Mouse (Mus musculus): ENCODE measurements around the gene Pdzd2.

DNA sequence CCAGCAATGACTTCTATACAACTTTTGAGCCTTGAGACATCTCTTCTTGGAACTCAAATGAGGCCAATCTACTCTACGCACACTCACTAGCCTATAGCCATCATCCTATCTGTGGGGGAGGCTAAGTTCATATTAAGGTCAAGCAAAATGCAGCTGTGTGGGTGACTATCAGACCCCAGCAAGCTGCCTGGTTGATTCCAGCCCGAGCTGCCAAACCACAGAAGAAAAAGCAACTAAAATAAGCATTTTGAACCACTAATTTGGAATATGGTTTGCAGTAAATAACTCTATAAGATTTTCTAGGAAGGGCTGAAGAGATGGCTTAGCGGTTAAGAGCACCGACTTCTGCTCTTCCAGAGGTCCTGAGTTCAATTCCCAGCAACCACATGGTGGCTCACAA, 429.0 kb downstream of the Pdzd2 start:
- TF ChIP-seq POLR2A (IDR thresholded peaks at IDR 0.05; ENCODE audit: low read depth, low read length) (no peak), CTCF (IDR thresholded peaks at IDR 0.05; ENCODE audit: extremely low read depth, insufficient read depth, insufficient read length, insufficient replicate concordance) (no peak)

Data from spleen, adult 2 months (tissue).